In genomic region chr15:8623879-8624278, GRCm38 (mm10) we compare ENCODE assay signal across 15 mouse cellular contexts.
A peak's percentile ranks its signal among the peaks of the same experiment; 100 is the strongest.
DNase-seq lines count a peak whose midpoint lies in the region; ATAC-seq and TF ChIP-seq lines count a peak whose summit lies in the region.
"Had no signal": no experiment of that assay in that cellular context is flagged by ENCODE, and none has a peak within 500 bp of the region (broad histone marks: within the 10 kb centered on the region; RNA-seq: fewer than 3 reads in every experiment).

No protein-coding gene starts in this region.

- no peak for TF ChIP-seq EP300 in heart, adult 2 months (IDR thresholded peaks at IDR 0.05; ENCODE audit: insufficient read depth, low read depth, low read length)

- 0 out of 2 replicates have a peak, but pooled peaks cover 1% of the 10 kb centered on the region for H3K4me1 ChIP-seq in heart, adult 2 months (ENCODE audit: control insufficient read depth, insufficient read depth, low read length)
- peaks cover 2% of the 10 kb centered on the region; the same call in 1 of the 2 replicates for H3K4me1 ChIP-seq in midbrain, postnatal 0 days (ENCODE audit: insufficient read depth, low read length)
- H3K4me1 ChIP-seq in midbrain, embryonic 13.5 days (replicated peaks) = peaks cover 12% of the 10 kb centered on the region
- H3K4me1 ChIP-seq in embryonic fibroblast, embryonic 13.5 days (ENCODE audit: control insufficient read depth, insufficient read depth, low read length) = peaks cover 2% of the 10 kb centered on the region; the same call in 1 of the 2 replicates

- H3K4me3 ChIP-seq in heart, adult 2 months = no peak overlapping the region
- no peak overlapping the region for H3K4me3 ChIP-seq in midbrain, postnatal 0 days (ENCODE audit: low read depth, low read length)
- no peak overlapping the region for H3K4me3 ChIP-seq in midbrain, embryonic 13.5 days (replicated peaks)
- no peak overlapping the region for H3K4me3 ChIP-seq in embryonic fibroblast, embryonic 13.5 days (ENCODE audit: insufficient read depth, low read length)
- H3K4me3 ChIP-seq: embryonic facial prominence, embryonic 13.5 days; hindbrain, embryonic 15.5 days; midbrain, embryonic 15.5 days had no signal

- no peak overlapping the region for H3K9ac ChIP-seq in heart, adult 2 months (ENCODE audit: low read depth, low read length)
- H3K9ac ChIP-seq in midbrain, postnatal 0 days (replicated peaks; ENCODE audit: low read length, poor library complexity, severe bottlenecking) = no peak overlapping the region
- no peak overlapping the region for H3K9ac ChIP-seq in midbrain, embryonic 13.5 days (replicated peaks)
- H3K9ac ChIP-seq: embryonic facial prominence, embryonic 13.5 days; hindbrain, embryonic 15.5 days; midbrain, embryonic 15.5 days had no signal

- H3K9me3 ChIP-seq in midbrain, postnatal 0 days (ENCODE audit: low read length) = no peaks in the 10 kb centered on the region
- H3K9me3 ChIP-seq in midbrain, embryonic 13.5 days = no peaks in the 10 kb centered on the region
- H3K9me3 ChIP-seq: embryonic facial prominence, embryonic 13.5 days; hindbrain, embryonic 15.5 days; midbrain, embryonic 15.5 days had no signal

- TF ChIP-seq CTCF in heart, adult 2 months (IDR thresholded peaks at IDR 0.05) = peak; percentile 29
- peak; percentile 71 for TF ChIP-seq CTCF in midbrain, postnatal 0 days (IDR thresholded peaks at IDR 0.05)
- peak; percentile 24; the same call in 1 of the 2 replicates for TF ChIP-seq CTCF in embryonic fibroblast, embryonic 13.5 days (IDR thresholded peaks at IDR 0.05; ENCODE audit: borderline replicate concordance, insufficient read depth, low read length)

- H3K27me3 ChIP-seq in heart, adult 2 months (ENCODE audit: control insufficient read depth, insufficient read depth, low read length) = no peaks in the 10 kb centered on the region
- no peaks in the 10 kb centered on the region for H3K27me3 ChIP-seq in midbrain, postnatal 0 days (ENCODE audit: insufficient read depth, low read length)
- H3K27me3 ChIP-seq in midbrain, embryonic 13.5 days = peaks cover 10% of the 10 kb centered on the region

- no peak overlapping the region for H3K4me2 ChIP-seq in midbrain, postnatal 0 days (ENCODE audit: low read depth, low read length, poor library complexity, severe bottlenecking)
- no peak overlapping the region for H3K4me2 ChIP-seq in midbrain, embryonic 13.5 days (replicated peaks)
- H3K4me2 ChIP-seq: embryonic facial prominence, embryonic 13.5 days; heart, embryonic 11.5 days; hindbrain, embryonic 15.5 days; midbrain, embryonic 15.5 days had no signal

- H3K27ac ChIP-seq in heart, adult 2 months = no peak overlapping the region
- no peak overlapping the region for H3K27ac ChIP-seq in midbrain, postnatal 0 days (ENCODE audit: low read depth, low read length)
- no peak overlapping the region for H3K27ac ChIP-seq in midbrain, embryonic 13.5 days
- no peak overlapping the region for H3K27ac ChIP-seq in embryonic fibroblast, embryonic 13.5 days (ENCODE audit: insufficient read depth, low read length)
- H3K27ac ChIP-seq: embryonic facial prominence, embryonic 13.5 days; hindbrain, embryonic 15.5 days; midbrain, embryonic 15.5 days had no signal

- H3K36me3 ChIP-seq in heart, adult 2 months (ENCODE audit: control insufficient read depth, insufficient read depth, low read length) = no peaks in the 10 kb centered on the region
- no peaks in the 10 kb centered on the region for H3K36me3 ChIP-seq in midbrain, postnatal 0 days (ENCODE audit: insufficient read depth, low read length)
- no peaks in the 10 kb centered on the region for H3K36me3 ChIP-seq in midbrain, embryonic 13.5 days
- H3K36me3 ChIP-seq: embryonic facial prominence, embryonic 13.5 days; hindbrain, embryonic 15.5 days; midbrain, embryonic 15.5 days had no signal

- H3K79me2 ChIP-seq in heart, adult 2 months (replicated peaks; ENCODE audit: control insufficient read depth, insufficient read depth, low read length) = no peaks in the 10 kb centered on the region

- ATAC-seq in midbrain, postnatal 0 days (ENCODE audit: low FRiP score) = no peak
- ATAC-seq in midbrain, embryonic 13.5 days = no peak
- ATAC-seq in erythroblast, adult 5-6 weeks (replicated peaks; ENCODE audit: low FRiP score, poor library complexity, severe bottlenecking) = no peak
- ATAC-seq: midbrain, embryonic 15.5 days had no signal

- DNase-seq in heart, adult 2 months = no peak
- no peak for DNase-seq in heart, postnatal 10 days
- DNase-seq in midbrain, postnatal 0 days (ENCODE audit: low spot score) = peak; percentile 49
- peak; percentile 34 for DNase-seq in MN1 (ENCODE audit: low spot score)
- no peak for DNase-seq in heart, postnatal 14 days
- DNase-seq: adrenal gland, adult 8-10 months; cerebellum, adult 11 months; right cerebral cortex, postnatal 4 days had no signal

- no peak for TF ChIP-seq POLR2A in heart, adult 2 months (IDR thresholded peaks at IDR 0.05; ENCODE audit: insufficient read depth, low read depth, low read length)
- TF ChIP-seq POLR2A in embryonic fibroblast, embryonic 13.5 days (IDR thresholded peaks at IDR 0.05; ENCODE audit: low read depth, low read length) = no peak

- intact Hi-C loops in heart, adult 2 months (cut with DNase I) = no loop called here
- intact Hi-C loops in heart, postnatal 10 days (cut with DNase I) = no loop called here
- intact Hi-C loops in heart, postnatal 14 days (cut with DNase I) = no loop called here

Comparison
In these comparisons a context has a peak if more than half of its experiments do, and no peak if none do; other contexts are left out.
1. DNase-seq: peak in midbrain, postnatal 0 days (single experiment) and MN1 (single experiment); none in heart, adult 2 months (0 of 2), heart, postnatal 10 days (0 of 2) and heart, postnatal 14 days (0 of 2).
2. Peak in every context shown above with its lines, with median percentiles within 50 percentile points of each other: CTCF ChIP-seq.